Mouse (Mus musculus) right cerebral cortex, adult 18-20 months (tissue): Measurements from ENCODE around the gene Zfp385c.
"Not testable (repeated sequence)": the region's sequence is repeated elsewhere in the genome, so short reads cannot be mapped to it uniquely, and the experiment has no call there.

Experiments
- DNase-seq: peaks from one replicate; pipeline ENCODE4 v3.0.0; 2022; ENCODE audit warnings: mixed read lengths

Gene Zfp385c

DNA sequence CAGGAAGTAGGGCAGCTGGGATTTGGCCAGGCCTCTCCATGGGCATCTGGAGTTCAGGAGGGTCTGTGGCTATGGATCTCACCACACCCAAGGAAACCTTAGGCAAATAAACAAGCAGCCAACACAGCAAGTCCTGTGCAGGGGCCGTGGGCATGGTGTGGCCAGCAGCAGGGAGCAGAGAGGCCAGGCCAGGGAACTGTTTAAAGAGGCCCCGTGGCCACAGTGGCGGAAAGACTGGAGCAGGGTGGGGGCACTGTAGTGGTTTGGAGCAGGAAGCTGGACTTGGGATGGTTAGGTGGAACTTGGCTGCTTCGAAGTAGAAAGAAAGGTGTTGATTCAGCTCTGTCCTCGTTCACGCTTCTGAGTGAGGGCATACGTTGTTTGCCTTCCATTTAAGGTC is 5.0 kb downstream of the Zfp385c start:
- no peak for DNase-seq

DNA sequence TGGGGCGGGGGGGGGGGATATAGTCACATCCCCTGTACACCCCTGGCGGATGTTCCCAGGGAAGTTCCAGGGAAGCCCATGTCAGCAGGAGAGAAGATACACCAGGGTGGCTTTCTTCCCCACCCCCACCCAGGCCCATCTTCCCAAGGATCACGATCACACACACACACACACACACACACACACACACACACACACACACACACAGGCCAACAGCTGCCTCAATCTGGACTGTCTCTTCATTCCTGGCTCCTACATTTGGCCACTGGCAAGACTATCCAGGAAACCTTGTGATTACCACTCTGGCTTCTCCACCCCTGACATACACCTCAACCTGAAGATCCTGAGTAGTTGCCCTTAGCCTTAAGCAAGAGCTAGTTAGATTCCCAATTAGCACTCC is 6.9 kb downstream of the Zfp385c start:
- no peak for DNase-seq

DNA sequence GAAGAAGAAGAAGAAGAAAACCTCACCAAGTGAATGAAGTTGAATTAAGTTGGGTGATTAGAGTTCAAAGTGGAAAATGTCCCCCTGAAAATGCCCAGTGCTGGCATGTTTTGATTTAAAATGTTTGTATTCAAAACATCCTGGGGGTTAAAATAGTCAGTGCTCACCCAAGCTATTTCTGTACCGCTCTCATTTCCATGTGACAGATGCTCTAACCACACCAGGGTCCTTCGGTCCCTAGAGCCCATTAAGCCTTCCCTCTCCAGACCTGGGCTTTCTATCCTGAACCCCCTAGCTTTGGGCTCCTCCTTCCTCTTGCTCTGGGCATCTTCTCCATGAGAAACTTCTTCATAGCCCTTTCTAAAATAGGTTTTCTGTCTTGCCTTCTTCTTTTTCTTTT is 8.2 kb downstream of the Zfp385c start:
- DNase-seq, result no peak

DNA sequence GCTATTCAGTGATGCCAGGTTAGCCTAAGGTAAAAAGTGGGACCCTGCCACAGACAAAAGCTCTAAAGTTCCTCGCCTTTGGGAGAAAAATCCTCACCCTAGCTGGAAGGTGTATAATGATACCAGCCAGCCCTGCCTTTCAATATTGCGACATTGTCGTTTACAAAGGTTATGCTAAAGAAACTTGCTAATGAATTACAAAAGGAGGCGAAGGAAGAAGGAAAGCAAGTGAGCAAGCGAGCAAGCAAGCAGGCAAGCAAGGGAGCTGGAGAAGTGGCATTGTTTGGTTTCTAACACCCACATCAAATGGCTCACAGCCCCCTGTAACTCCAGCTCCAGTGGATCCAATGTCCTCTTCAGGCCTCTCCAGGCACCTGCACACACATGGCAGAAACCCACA is 9.7 kb downstream of the Zfp385c start:
- no peak for DNase-seq

DNA sequence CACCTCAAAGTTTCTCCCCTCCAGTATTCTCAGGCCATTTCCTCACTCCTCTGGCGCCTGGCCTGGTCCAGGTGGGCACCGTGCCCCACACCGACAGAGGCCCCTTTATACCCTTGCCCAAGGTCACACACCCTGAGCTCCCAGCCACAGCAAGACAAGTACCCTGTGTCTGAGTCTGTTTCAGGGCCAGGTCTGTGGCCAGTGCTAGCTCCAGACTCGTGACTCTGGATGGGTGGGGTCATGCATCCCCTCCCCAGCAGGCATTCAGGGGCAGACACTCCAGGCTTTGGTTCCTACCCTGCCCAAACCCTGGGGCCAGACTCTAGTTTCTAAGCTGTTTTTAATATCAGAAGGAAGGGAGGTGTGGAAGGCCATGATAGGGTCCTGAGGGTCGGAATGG is 10.4 kb downstream of the Zfp385c start:
- DNase-seq, result no peak

DNA sequence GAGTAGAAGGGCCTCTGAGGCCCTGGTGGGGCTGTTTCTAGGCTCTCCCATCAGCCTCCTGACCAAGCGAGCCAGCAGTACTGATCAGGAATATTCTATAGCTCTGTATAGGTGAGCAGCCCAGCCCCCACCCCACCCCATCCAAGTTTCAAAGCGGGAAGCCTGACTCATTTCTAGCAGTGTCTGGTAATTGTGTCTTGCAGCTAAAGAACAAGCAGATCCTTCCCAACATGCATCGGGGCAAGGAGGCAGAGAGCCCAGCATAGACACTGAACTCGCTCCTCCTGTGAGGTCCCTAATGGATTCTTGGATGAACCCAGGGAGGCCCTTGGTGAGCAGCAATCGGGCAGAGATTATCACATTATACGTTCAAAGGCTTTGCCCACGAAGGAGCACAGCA is 14.4 kb downstream of the Zfp385c start:
- peak; percentile 61 for DNase-seq

DNA sequence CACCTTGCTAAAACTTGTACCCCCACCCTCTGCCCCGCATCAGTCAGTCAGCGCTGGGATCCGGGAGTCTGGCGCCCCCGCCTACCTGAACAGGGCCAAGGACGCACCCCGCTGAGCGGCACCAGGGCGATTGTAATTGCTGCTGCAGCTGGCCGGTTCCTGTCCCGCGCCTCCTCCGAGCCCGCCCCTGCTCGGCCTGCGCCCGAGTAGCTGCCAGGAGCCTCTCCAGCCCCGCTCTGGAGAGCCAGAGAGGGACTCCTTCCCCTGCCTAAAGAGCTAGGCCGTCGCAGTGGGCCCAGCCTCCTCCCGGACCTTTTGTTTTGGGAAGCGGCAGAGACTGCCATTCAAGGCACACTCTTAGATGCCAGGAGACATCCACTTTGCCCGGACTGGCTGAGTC is 19.1 kb downstream of the Zfp385c start:
- peak; percentile 13 for DNase-seq

DNA sequence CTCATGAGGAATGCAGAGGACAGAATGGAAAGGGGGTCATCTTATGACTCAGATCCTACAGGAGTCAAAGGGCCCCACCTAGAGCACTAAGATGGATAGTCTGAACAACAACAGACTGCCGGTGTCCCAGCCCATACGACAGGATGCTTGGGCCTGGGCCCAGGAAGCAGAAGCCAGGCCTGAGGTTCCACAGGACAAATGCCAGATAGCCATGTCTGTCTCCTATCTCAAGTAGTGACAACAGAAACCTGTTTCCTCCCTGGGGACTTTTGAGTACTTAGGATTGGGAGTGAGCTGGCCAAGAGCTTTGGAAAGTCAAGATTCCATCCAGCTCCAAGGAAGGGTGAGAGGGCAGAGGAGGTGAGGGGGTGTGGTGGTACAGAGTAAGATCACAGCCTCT is 20.3 kb downstream of the Zfp385c start:
- no peak for DNase-seq

DNA sequence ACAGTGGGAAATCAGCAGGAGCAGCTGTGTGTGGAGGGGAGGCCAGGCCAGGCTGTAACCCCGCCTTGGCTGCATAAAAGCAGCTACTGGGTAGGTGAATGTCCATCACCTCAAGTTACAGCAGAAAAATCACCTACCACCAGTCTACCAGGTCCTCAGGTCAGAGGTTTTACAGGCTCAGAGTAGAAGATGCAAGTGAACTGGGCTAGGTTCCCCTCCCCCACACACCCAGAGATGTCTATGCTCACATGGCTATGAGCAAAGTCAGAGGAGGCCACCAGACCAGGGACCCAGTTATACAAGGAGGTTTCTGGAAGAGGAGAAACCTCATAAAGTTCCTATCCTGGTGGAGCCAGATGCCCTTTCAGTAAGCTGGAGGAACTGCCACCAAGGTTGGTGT is 21.2 kb downstream of the Zfp385c start:
- no peak for DNase-seq

DNA sequence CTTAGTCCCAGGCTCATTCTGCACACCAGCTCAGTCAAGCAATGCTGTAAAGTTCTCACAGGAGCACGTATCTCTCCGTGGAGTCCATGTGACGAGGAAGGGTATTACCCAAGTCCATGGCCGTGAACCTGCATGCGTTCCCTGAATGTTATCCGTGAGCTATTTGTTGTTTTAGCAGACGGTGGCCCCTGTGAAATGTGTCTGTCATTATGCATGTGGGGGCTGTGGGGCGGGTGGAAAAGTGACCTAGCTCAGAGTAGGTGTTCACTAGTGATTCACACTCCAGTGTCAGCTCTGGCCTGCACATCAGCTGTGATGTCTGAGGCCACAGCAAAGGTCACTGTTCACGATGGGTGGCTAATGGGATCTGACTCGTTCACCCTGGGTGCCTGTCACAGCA is 32.4 kb downstream of the Zfp385c start:
- DNase-seq, result no peak

DNA sequence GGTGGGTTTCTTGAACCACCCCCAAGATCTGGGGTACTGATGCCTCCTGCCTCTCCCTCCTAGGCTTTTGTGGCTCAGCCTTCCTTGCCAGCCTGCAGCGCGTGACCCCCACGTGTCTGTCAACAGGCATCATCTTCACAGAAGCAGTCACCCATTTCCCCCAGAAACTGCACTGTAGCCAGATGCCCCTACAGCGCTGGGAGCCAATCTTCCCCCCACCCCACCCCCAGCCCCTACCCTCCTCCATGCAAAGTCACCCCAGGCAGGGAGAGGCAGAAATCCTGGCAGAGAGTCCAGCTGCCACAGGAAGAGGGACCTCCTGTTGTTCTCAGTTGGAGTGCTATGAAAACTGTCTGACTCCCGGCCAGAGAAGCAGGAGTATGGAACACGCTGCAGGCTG is 35.8 kb downstream of the Zfp385c start:
- DNase-seq, result no peak

DNA sequence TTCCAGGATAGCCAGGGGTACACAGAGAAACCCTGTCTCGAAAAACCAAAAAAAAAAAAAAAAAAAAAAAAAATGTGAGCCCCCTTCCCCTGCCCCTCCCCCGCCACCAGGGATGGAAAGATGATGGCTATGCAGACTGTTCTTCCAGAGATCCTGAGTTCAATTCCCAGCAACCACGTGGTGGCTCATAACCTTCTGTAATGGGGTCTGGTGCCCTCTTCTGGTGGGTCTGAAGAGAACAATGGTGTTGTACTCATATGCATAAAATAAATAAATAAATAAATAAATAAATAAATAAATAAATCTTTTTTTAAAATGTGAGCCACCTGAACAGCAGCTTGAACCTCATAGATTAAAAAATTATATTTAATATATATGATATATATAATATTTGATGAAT is 36.7 kb downstream of the Zfp385c start:
- DNase-seq, result not testable (repeated sequence)

DNA sequence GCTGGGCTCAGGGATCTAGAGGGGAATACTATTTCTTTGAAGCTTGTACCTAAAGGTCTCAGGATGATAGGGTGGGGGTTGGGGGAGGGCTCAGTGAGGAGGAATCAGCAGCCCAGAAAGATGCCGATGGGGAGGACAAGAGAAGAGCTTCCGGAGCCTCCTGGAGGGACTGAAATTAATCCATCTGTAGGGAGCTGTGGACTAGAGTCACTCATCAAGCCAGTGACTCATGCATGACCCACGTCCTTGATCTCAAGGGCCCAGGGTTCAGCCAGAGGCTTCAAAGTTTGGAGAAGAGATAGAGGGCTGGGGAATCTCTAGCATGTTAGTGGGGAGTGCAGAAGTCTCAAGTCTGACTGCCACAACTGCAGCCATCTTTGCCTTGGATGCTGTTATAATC is 40.5 kb downstream of the Zfp385c start:
- no peak for DNase-seq

DNA sequence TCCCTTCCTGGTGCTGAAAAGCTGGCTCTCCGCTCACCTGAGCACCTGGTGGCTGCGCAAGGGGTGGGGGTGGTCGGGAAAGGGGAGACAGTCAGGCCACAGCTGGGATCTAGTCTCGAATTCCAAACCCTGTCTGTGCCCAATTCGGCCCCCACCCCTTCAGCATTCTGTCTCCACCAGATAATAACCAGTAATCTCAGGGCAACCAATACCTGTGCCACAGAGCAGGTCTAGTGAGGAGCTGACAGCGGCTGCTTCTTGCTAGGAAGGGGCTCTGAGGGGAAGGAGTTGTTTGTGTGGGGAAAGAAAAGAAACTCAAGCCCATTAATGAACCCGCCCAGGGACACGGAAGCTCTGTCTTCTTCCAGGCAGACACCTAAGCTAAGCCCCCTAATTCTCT is 41.0 kb downstream of the Zfp385c start:
- DNase-seq, result no peak

DNA sequence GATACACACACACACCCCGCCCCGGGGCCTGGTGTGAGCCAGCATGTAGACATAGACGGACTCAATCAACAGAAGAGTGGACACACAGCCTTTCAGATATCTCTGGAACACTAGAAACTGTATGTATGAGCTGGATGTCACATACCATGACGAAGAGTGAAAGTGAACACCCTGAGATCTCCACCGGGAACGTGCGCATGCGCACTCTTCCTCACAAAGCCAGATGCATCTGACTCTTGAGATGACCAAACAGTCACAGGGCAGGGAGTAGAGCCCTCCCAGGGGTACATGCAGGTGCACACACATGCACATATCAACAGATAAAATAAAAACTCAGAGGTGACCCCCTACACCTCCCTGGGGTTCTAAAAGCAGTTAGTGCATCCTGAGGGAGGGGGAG is 43.9 kb downstream of the Zfp385c start:
- no peak for DNase-seq

DNA sequence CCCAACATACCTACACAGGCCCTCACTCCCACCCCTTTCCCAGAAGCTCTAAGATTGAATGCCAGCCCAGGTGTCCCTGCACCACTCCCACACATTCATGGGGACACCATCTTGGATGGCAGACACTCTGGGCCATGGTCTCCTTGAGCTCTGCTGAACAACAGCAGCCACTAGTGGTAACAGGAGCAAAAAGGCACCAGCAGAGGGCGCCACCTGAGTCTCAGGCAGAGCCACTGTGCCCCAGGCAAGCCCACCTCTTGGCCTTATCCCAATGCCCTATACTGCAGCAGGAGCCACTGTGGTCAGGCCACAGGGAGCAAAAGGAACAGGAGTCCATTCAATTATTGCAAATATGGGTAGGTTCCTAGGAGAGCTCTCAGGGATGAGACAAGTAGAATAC is 46.0 kb downstream of the Zfp385c start:
- DNase-seq, result no peak

DNA sequence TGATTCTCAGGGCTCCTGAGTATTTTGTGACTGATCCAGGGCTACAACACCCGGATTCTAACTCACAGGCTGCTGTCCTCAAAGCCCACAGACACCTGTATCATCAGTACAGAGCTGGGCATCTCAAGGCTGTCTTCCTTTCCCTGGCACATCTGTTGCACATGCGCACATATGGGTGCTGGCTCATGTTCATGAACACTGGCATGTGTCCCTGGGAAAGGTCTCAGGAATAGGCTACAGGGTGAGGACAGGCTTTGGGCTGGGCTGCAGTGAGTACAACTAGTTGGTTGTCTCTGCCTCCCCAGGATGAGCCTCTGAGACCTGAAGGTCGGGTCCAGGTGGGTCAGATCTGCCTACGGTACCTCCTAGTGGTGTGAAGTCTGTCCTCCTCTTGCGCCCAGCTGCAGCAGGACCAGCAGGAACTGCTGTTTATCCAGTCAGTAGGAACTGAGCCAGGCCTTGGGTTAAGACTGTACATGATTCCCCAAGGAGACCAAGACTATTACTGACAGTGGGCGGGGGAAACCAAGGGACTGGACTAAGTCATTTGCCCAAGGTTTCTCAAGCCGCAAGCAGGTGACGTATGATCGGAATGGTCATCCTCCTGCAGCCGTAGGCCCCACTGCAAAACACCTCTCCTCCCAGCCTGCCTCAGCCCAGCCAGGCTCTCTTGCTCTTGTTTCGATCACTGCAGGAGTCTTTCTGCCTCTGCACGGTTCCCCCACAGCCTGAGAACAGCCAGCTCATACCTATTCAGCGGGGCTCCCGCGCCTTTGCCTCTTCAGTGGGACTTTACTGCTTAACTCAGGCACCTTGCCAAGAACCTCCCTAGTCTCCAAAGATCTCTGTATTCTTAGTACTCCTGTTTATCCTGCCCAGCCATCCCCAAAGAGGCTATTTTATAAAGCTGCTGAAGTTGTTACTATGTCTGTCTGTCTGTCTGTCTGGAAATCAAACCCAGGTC is 48.4 kb downstream of the Zfp385c start:
- DNase-seq, result peak; percentile 47

DNA sequence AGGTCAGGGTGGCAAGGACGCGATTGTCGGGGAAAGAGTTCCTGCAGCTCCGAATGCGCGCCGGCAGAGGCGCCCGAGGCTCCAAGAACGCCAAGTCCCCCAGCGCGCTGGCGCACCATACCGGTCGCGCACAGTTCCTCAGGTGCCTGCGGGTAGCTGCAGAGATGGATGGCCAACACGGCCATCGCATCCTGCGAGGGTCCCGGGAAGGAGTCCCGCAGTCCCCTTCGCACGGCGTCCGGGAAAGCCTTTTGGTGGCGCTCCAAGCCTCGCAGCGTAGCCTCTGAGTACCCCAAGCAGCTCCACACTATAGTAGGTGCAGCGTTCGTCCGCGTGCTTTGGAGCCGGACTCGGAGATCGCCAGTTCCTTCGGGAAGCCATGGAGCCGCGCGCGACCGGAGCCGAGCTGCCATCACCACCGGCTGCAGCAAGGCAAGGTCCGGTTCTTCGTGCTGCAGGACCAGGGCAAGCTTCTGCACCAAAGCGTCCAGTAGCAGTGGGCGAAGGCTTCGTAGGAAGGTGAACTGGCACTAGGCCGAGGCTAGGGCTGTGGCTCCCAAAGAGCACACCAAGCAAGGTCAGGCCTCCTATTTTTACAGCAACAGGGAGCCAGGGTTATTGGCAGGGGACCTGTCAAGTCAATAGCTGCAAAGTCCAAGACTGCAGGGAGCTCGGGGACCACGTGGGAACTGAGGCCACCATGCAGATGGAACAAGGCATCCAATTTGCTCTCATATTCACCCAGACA is 51.9 kb downstream of the Zfp385c start:
- DNase-seq, result peak; percentile 66

DNA sequence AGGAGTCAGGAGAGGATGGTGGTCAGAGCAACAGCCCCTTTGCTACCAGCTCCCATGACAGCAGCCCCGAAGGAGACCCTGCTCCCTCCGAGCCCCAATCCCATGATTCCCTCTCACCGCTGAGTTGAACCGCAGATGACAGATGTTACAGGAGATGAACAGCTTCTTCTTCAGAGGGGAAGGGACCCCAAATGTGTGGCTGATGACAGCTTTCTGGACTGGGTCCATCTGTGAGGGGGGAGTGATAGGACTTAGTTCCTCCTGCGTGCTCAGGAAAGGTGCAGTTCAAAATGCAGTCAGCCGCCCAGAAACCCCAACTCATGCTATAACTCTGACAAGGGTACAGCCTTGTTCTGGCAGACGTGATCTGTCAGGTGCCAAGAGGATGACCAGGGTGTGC is 57.7 kb downstream of the Zfp385c start:
- DNase-seq, result no peak

DNA sequence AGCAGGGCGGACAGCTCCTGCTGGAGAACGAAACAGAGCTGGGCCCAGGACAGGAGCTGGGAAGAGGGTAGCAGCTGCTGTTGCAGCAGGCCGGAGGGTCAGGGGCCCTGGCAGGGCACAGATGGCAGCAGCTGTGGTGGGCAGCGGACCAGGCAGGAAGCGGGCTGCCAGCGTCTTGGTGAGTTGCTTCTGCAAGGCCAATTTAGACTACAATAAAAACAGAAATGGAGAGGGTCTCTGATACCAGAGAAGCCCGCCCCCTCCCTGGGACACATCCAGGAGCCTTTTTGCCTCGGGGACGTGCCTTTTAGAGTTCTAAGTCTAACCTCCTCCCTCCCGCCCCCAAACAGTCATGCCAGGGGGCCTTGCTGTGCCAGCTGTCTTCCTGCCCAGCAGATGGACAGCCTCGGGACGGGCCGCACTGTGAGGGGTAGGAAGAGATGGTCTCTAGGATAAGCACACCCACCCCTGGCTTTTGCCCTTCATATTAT is 63.3 kb downstream of the Zfp385c start:
- no peak for DNase-seq

DNA sequence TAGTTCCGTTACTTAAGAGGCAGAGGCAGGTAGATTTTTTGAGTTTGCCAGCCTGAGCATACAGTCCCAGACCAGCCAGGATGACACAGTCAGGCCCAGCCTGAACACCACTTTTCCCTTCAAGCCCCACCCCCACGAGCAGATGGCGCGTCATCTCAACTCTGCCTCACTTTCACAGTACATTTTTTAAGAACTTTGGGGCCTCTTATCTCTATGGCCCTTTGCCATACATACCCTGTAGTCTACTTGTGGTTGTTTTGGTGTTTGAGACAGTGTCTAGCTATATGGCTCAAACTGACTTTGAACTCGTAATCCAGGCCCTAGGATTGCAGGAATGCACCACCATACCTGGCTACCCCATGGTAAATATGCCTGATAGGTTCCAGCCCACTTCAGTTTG is 64.2 kb downstream of the Zfp385c start:
- no peak for DNase-seq

DNA sequence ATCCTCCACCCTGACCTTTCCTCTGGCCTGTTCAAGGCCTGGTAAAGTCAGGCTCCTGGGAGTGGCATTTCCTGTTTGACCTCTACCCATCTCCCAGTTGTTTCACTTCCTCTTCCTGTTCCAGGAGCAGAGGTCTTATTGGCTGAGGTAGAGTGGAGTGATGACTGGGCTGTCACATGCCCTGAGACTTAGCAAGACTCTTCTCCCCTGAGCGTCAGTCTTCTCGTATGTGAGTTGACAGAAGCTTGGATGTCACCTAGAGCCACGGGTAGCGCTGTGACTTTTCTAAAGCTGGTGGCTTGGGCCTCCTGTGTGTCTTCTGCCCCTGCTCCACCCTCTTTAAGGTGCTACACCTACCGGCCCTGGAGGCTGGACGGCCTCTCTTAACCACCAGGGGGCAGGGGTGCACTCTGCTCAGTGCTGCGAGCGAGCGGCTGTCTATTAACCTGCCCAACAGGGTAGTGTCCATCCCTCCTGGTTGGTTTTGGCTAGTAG is 65.5 kb downstream of the Zfp385c start:
- peak; percentile 55 for DNase-seq

DNA sequence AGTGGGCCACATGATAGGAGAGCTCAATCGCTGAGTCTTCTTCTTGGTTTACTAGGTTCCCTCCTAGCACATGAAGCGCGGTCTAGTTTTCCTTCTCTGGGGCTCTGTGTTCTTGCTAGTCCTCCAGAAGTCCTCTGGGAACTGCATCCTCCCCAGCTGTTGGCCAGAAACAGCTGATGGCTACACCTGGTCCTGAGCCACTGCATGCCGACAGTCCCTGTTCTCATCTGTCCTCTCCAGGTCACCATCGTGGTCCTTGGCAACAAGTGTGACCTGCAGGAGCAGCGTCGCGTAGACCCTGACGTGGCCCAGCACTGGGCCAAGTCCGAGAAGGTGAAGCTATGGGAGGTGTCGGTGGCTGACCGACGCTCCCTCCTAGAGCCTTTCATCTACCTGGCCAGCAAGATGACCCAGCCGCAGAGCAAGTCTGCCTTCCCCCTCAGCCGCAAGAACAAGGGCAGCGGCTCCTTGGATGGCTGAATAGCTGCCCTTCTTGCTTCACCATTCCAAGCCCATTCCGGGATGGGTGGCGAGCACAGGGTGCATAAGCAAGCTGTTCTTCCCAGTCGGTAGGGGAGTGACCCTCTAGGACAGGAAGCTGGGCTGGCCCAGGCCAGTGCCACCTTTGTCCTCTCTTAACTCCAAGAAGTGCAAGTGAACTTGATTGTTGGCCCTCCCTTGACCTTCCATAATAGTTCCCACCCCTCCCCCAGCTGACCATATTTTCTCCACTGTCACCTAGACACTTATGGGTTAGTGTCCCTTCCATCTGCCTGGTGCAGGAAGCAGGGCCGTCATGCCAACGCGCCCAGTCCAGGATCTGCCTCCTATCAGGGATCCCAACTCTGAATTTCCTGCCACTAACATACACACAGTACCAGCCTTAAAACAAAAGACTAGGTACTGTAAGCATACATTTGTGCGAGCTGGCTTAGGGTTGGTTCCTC is 66.2 kb downstream of the Zfp385c start:
- DNase-seq, result no peak
